Mouse (Mus musculus): ENCODE data around the gene Csf1. TPM values are rescaled to one million over a fixed set of nuclear protein-coding genes. Genes with fewer than 3 reads are reported as not detected.

Gene Csf1
- polyA plus RNA-seq, 1 experiment from 2014 or later, result 21.4 TPM

GRCm38 (mm10) chr3:107700625-107701024 lies 59.6 kb downstream of the Csf1 start:
- Histone ChIP-seq H3K4me3 (ENCODE audit: low read depth, low read length) (no peak overlapping the region), H3K36me3 (ENCODE audit: control insufficient read depth, insufficient read depth, low read length) (no peaks in the 10 kb centered on the region), H3K4me2 (ENCODE audit: low read depth, low read length) (no peak overlapping the region), H3K9ac (ENCODE audit: low read depth, low read length) (no peak overlapping the region), H3K27me3 (replicated peaks; ENCODE audit: control insufficient read depth, insufficient read depth, low read length) (no peaks in the 10 kb centered on the region), H3K4me1 (ENCODE audit: control insufficient read depth, insufficient read depth, low read length) (no peaks in the 10 kb centered on the region; the same call in 1 of the 2 replicates), H3K27ac (replicated peaks; ENCODE audit: low read depth, low read length) (no peak overlapping the region), H3K9me3 (ENCODE audit: control insufficient read depth, low read length) (no peaks in the 10 kb centered on the region)
- no peak for DNase-seq (ENCODE audit: low spot score)
- ATAC-seq (ENCODE audit: low read depth), result no peak
- WGBS, result 81% methylated on average over 2 of the region's 2 CpGs

- WGBS, result 42% methylated on average over 3 of the region's 3 CpGs
- Histone ChIP-seq H3K27me3 (replicated peaks; ENCODE audit: control insufficient read depth, insufficient read depth, low read length) (no peaks in the 10 kb centered on the region), H3K4me3 (ENCODE audit: low read depth, low read length) (peak overlapping the region; percentile 88; the same call in 1 of the 2 replicates), H3K36me3 (ENCODE audit: control insufficient read depth, insufficient read depth, low read length) (no peaks in the 10 kb centered on the region), H3K4me2 (ENCODE audit: low read depth, low read length) (peak overlapping the region; percentile 43), H3K27ac (replicated peaks; ENCODE audit: low read depth, low read length) (no peak overlapping the region), H3K4me1 (ENCODE audit: control insufficient read depth, insufficient read depth, low read length) (peaks cover 23% of the 10 kb centered on the region), H3K9me3 (ENCODE audit: control insufficient read depth, low read length) (no peaks in the 10 kb centered on the region), H3K9ac (ENCODE audit: low read depth, low read length) (no peak overlapping the region)
- DNase-seq (ENCODE audit: low spot score) (no peak), ATAC-seq (ENCODE audit: low read depth) (no peak; the same call in 1 of the 2 replicates)
These were observed 63.4 kb downstream of the Csf1 start for GRCm38 (mm10) chr3:107696910-107697309.

GRCm38 (mm10) chr3:107695948-107696881 lies 64.1 kb downstream of the Csf1 start, which contains the start of gene Ahcyl1:
Gene Ahcyl1, minus strand, starts transcription at chr3:107696560.
- 0% methylated on average over 38 of the region's 93 CpGs for WGBS
- peaks cover 28% of the 10 kb centered on the region for H3K4me1 ChIP-seq (ENCODE audit: control insufficient read depth, insufficient read depth, low read length)
- ATAC-seq (ENCODE audit: low read depth), result peak; percentile 98

GRCm38 (mm10) chr3:107695219-107695947 lies 64.9 kb downstream of the Csf1 start:
- Histone ChIP-seq H3K27me3 (replicated peaks; ENCODE audit: control insufficient read depth, insufficient read depth, low read length) (no peaks in the 10 kb centered on the region), H3K4me1 (ENCODE audit: control insufficient read depth, insufficient read depth, low read length) (peaks cover 37% of the 10 kb centered on the region), H3K4me3 (ENCODE audit: low read depth, low read length) (peak overlapping the region; percentile 88), H3K9ac (ENCODE audit: low read depth, low read length) (peak overlapping the region; percentile 97), H3K27ac (replicated peaks; ENCODE audit: low read depth, low read length) (peak overlapping the region; percentile 93), H3K9me3 (ENCODE audit: control insufficient read depth, low read length) (no peaks in the 10 kb centered on the region), H3K36me3 (ENCODE audit: control insufficient read depth, insufficient read depth, low read length) (no peaks in the 10 kb centered on the region), H3K4me2 (ENCODE audit: low read depth, low read length) (peak overlapping the region; percentile 87)
- ATAC-seq (ENCODE audit: low read depth), result no peak
- no peak for DNase-seq (ENCODE audit: low spot score)
- WGBS, result 4% methylated on average over 16 of the region's 16 CpGs

More at GRCm38 (mm10) chr3:107695948-107696881, 64.1 kb downstream of the Csf1 start, which contains the start of gene Ahcyl1:
- Histone ChIP-seq H3K9me3 (ENCODE audit: control insufficient read depth, low read length) (no peaks in the 10 kb centered on the region), H3K27me3 (replicated peaks; ENCODE audit: control insufficient read depth, insufficient read depth, low read length) (no peaks in the 10 kb centered on the region), H3K4me3 (ENCODE audit: low read depth, low read length) (peak within 1 kb of the TSS; percentile 88), H3K27ac (replicated peaks; ENCODE audit: low read depth, low read length) (peak within 1 kb of the TSS; percentile 93), H3K9ac (ENCODE audit: low read depth, low read length) (peak within 1 kb of the TSS; percentile 97), H3K4me2 (ENCODE audit: low read depth, low read length) (peak within 1 kb of the TSS; percentile 87), H3K36me3 (ENCODE audit: control insufficient read depth, insufficient read depth, low read length) (no peaks in the 10 kb centered on the region)
- DNase-seq (ENCODE audit: low spot score), result peak; percentile 98

- ATAC-seq (ENCODE audit: low read depth), result no peak
- Histone ChIP-seq H3K9ac (ENCODE audit: low read depth, low read length) (no peak overlapping the region), H3K27me3 (replicated peaks; ENCODE audit: control insufficient read depth, insufficient read depth, low read length) (no peaks in the 10 kb centered on the region), H3K4me3 (ENCODE audit: low read depth, low read length) (peak overlapping the region; percentile 88), H3K27ac (replicated peaks; ENCODE audit: low read depth, low read length) (no peak overlapping the region), H3K36me3 (ENCODE audit: control insufficient read depth, insufficient read depth, low read length) (no peaks in the 10 kb centered on the region), H3K4me2 (ENCODE audit: low read depth, low read length) (peak overlapping the region; percentile 87), H3K4me1 (ENCODE audit: control insufficient read depth, insufficient read depth, low read length) (peaks cover 44% of the 10 kb centered on the region), H3K9me3 (ENCODE audit: control insufficient read depth, low read length) (no peaks in the 10 kb centered on the region)
- no peak for DNase-seq (ENCODE audit: low spot score)
- WGBS, result 66% methylated on average over 2 of the region's 2 CpGs
These were observed 65.9 kb downstream of the Csf1 start for GRCm38 (mm10) chr3:107694256-107694900.

Other genes with a start within 250 kb of the Csf1 start
- gene Slc6a17, start 242.5 kb downstream of the Csf1 start, polyA plus RNA-seq (2014; fragmentation: Nextera tagmentation; extraction: Ambion mirVana), result 4.8 and 4.9 TPM in 2 replicates
- not detected in 2 replicates for gene Ubl4b, start 205.4 kb downstream of the Csf1 start, polyA plus RNA-seq (2014; fragmentation: Nextera tagmentation; extraction: Ambion mirVana)
- gene Alx3, start 165.4 kb downstream of the Csf1 start, polyA plus RNA-seq (2014; fragmentation: Nextera tagmentation; extraction: Ambion mirVana), result 9.2 and 13.5 TPM in 2 replicates
- not detected in 2 replicates for gene Gm10961, start 129.1 kb downstream of the Csf1 start, polyA plus RNA-seq (2014; fragmentation: Nextera tagmentation; extraction: Ambion mirVana)
- gene Strip1, start 128.8 kb downstream of the Csf1 start, polyA plus RNA-seq (2014; fragmentation: Nextera tagmentation; extraction: Ambion mirVana), result 53.7 and 59.7 TPM in 2 replicates
- gene Ahcyl1, start 63.9 kb downstream of the Csf1 start, polyA plus RNA-seq (2014; fragmentation: Nextera tagmentation; extraction: Ambion mirVana), result 89.3 and 95.0 TPM in 2 replicates
- not detected in 2 replicates for gene Eps8l3, start 116.8 kb upstream of the Csf1 start, polyA plus RNA-seq (2014; fragmentation: Nextera tagmentation; extraction: Ambion mirVana)
- 226 and 261 TPM in 2 replicates for gene Gstm5, start 135.4 kb upstream of the Csf1 start, polyA plus RNA-seq (2014; fragmentation: Nextera tagmentation; extraction: Ambion mirVana)
- gene Gstm7, start 171.3 kb upstream of the Csf1 start, polyA plus RNA-seq (2014; fragmentation: Nextera tagmentation; extraction: Ambion mirVana), result 13.9 and 15.2 TPM in 2 replicates
- gene Gstm6, start 183.3 kb upstream of the Csf1 start, polyA plus RNA-seq (2014; fragmentation: Nextera tagmentation; extraction: Ambion mirVana), result 7.5 and 7.7 TPM in 2 replicates
- gene Gstm3, start 208.8 kb upstream of the Csf1 start, polyA plus RNA-seq (2014; fragmentation: Nextera tagmentation; extraction: Ambion mirVana), result 0.17 TPM in 1 of 2 replicates, not detected in the other
- 60.5 and 64.7 TPM in 2 replicates for gene Gstm2, start 226.0 kb upstream of the Csf1 start, polyA plus RNA-seq (2014; fragmentation: Nextera tagmentation; extraction: Ambion mirVana)